Mouse (Mus musculus) spleen, postnatal 0 days (tissue): ENCODE data around the gene Gtpbp6. TPM values are rescaled to one million over a fixed set of nuclear protein-coding genes. Genes with fewer than 3 reads are reported as not detected.

Experiments used
- polyA plus RNA-seq: library from polyadenylated mRNA; unstranded; fragments of >200 nt; fragmentation: Nextera tagmentation; extraction: Ambion mirVana; gene quantifications from 2 replicates; pipeline ENCODE4 v1.2.1, GENCODE M21; 2015

Gene Gtpbp6
- polyA plus RNA-seq: 13.4 and 17.1 TPM in 2 replicates

GRCm38 (mm10) chr5:110107581-110108304 is at the start of gene Gtpbp6:
Gtpbp6 (minus strand) TSS chr5:110108197.

DNA sequence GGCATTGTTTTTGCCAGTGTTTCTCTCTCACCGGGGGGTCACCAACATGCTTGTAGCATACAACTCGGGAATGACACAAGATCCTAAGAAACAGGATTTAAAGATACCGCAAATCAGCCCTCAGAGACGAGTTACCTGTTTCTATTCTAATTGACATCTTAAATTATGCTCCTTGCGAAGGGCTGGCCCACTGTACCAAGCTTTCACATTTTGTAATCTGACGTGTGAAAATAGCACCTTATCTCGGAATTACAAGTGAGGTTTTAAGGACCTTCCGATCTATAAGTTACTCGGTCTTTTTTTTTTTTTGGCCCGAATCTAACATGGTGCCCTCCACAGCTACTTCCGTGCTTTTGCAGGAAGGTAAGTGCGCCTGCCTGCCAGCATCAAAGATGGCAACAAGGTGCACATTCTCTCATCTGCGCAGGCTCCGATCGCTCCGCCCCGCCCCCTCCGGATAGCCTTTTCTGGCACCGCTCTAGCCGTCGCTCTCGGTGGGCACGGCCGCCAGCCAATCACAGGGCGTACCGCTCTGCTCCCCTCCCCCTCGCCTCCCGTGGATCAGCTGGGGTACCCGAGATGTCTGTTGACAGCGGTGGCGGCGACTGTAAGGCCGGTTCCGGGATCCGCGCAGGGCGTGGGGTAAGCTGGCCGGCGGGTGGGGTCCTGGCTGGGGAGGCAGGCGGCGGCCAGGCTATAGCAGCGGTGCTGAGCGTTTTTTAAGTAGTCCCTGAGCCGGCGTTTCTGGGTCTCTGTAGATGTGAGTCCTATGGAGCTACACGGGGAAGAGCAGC is 27.5 kb upstream of the Gtpbp6 start, which contains the start of gene Chfr:
Gene Chfr, plus strand, starts transcription at position 550 of the 794 bp plus-strand sequence.

DNA sequence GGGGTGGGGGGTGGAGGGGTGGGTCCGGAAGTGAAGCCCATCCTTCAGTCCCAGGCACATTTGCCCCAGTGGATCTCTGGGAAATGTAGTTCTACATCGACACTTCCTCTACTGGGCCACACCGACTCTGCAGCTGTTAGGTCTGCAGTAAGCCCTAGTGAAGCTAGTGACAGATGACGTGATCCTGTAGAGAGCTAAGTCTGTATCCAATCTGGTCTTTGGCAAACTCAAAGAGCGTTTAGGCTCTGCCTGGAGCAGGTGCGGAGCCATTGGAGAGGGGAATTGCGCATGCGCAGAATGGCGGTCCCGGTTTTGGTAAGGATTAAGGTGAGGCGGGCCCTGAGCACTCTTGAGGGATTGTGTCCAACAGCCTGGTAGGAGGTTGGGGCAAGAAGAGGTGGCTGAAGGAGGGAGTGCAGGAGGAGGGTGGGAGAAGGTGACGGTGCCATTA is 2.0 kb upstream of the Gtpbp6 start, which contains the start of gene Zfp605:
Gene Zfp605, plus strand, starts transcription at position 102 of the 451 bp plus-strand sequence.

GRCm38 (mm10) chr5:110099656-110100580 is 8.1 kb downstream of the Gtpbp6 start, which contains the start of gene Plcxd1:
Plcxd1 (plus strand) TSS chr5:110099969.

GRCm38 (mm10) chr5:110094030-110094846 is 13.8 kb downstream of the Gtpbp6 start, which contains the start of gene Gm35315:
Gm35315 (minus strand) TSS chr5:110094420.

GRCm38 (mm10) chr5:110072413-110072812 is 35.6 kb downstream of the Gtpbp6 start, which contains the start of gene Gm17655:
Gm17655 (minus strand) TSS chr5:110072513.

Other genes starting within 250 kb of the Gtpbp6 start
- gene Gm15446, start 184.8 kb downstream of the Gtpbp6 start, polyA plus RNA-seq: 0.42 and 0.61 TPM in 2 replicates
- gene Zfp932, start 111.7 kb downstream of the Gtpbp6 start, polyA plus RNA-seq: 15.3 and 16.2 TPM in 2 replicates
- gene Gm17655, start 35.7 kb downstream of the Gtpbp6 start, polyA plus RNA-seq: 1.6 and 1.8 TPM in 2 replicates
- 0.41 and 0.61 TPM in 2 replicates for gene Gm35315, start 13.8 kb downstream of the Gtpbp6 start, polyA plus RNA-seq
- 0.36 and 0.49 TPM in 2 replicates for gene Plcxd1, start 8.2 kb downstream of the Gtpbp6 start, polyA plus RNA-seq
- gene Zfp605, start 1.9 kb upstream of the Gtpbp6 start, polyA plus RNA-seq: 2.4 and 3.0 TPM in 2 replicates
- 26.3 and 26.4 TPM in 2 replicates for gene Chfr, start 27.6 kb upstream of the Gtpbp6 start, polyA plus RNA-seq
- gene Golga3, start 68.5 kb upstream of the Gtpbp6 start, polyA plus RNA-seq: 7.4 TPM in 2 replicates
- gene Ankle2, start 122.8 kb upstream of the Gtpbp6 start, polyA plus RNA-seq: 16.2 and 18.0 TPM in 2 replicates
- 33.9 and 34.5 TPM in 2 replicates for gene Pgam5, start 161.7 kb upstream of the Gtpbp6 start, polyA plus RNA-seq
- 12.9 and 13.6 TPM in 2 replicates for gene Pxmp2, start 178.0 kb upstream of the Gtpbp6 start, polyA plus RNA-seq
- gene Pole, start 178.1 kb upstream of the Gtpbp6 start, polyA plus RNA-seq: 18.9 and 20.6 TPM in 2 replicates
- gene P2rx2, start 235.0 kb upstream of the Gtpbp6 start, polyA plus RNA-seq: 0.22 and 0.34 TPM in 2 replicates
- not detected in 2 replicates for gene Lrcol1, start 236.5 kb upstream of the Gtpbp6 start, polyA plus RNA-seq